Mouse (Mus musculus): ENCODE measurements around the gene Plek2.
A peak's percentile ranks its signal among the peaks of the same experiment; 100 is the strongest.
"Not testable (repeated sequence)": the region's sequence is repeated elsewhere in the genome, so short reads cannot be mapped to it uniquely, and the experiment has no call there.

Plek2 gene

GRCm38 (mm10) chr12:78906707-78907162 is at the start of gene Plek2:
TSS of gene Plek2 (minus strand) at chr12:78906964.
- DNase-seq: peak; percentile 74 to 77

GRCm38 (mm10) chr12:78956405-78956804 is 49.6 kb upstream of the Plek2 start:
- no peak for DNase-seq

- no peak for DNase-seq
Measured at GRCm38 (mm10) chr12:78952484-78952883, 45.7 kb upstream of the Plek2 start.

- DNase-seq: no peak
Measured at GRCm38 (mm10) chr12:78952053-78952452, 45.3 kb upstream of the Plek2 start.

GRCm38 (mm10) chr12:78947661-78948060 is 40.9 kb upstream of the Plek2 start:
- no peak for DNase-seq

GRCm38 (mm10) chr12:78947161-78947560 is 40.4 kb upstream of the Plek2 start:
- DNase-seq: no peak

GRCm38 (mm10) chr12:78942931-78943330 is 36.2 kb upstream of the Plek2 start:
- DNase-seq: no peak

- no peak for DNase-seq
Measured at GRCm38 (mm10) chr12:78940081-78940480, 33.3 kb upstream of the Plek2 start.

- no peak for DNase-seq
Measured at GRCm38 (mm10) chr12:78939393-78940037, 32.8 kb upstream of the Plek2 start.

- DNase-seq: no peak
Measured at GRCm38 (mm10) chr12:78936494-78936893, 29.7 kb upstream of the Plek2 start.

- no peak for DNase-seq
Measured at GRCm38 (mm10) chr12:78929900-78930299, 23.1 kb upstream of the Plek2 start.

- no peak for DNase-seq
Measured at GRCm38 (mm10) chr12:78927287-78927686, 20.5 kb upstream of the Plek2 start.

- DNase-seq: no peak
Measured at GRCm38 (mm10) chr12:78923539-78924189, 16.9 kb upstream of the Plek2 start.

- DNase-seq: not testable (repeated sequence)
Measured at GRCm38 (mm10) chr12:78922977-78923376, 16.2 kb upstream of the Plek2 start.

- no peak for DNase-seq
Measured at GRCm38 (mm10) chr12:78922058-78922457, 15.3 kb upstream of the Plek2 start.

- no peak for DNase-seq
Measured at GRCm38 (mm10) chr12:78921421-78921820, 14.7 kb upstream of the Plek2 start.

GRCm38 (mm10) chr12:78919079-78919712 is 12.4 kb upstream of the Plek2 start:
- peak; percentile 55 to 67 for DNase-seq

GRCm38 (mm10) chr12:78918227-78919078 is 11.7 kb upstream of the Plek2 start:
- DNase-seq: peak; percentile 82 to 88

GRCm38 (mm10) chr12:78916278-78916677 is 9.5 kb upstream of the Plek2 start:
- DNase-seq: no peak

- DNase-seq: no peak
Measured at GRCm38 (mm10) chr12:78915561-78915960, 8.8 kb upstream of the Plek2 start.

GRCm38 (mm10) chr12:78914458-78914857 is 7.7 kb upstream of the Plek2 start:
- DNase-seq: no peak

GRCm38 (mm10) chr12:78911707-78912417 is 5.1 kb upstream of the Plek2 start:
- DNase-seq: peak in 1 of 2 experiments; percentile 19
